In genomic region chr2:57111791-57112538, GRCm38 (mm10) we compare ENCODE assay signal across 9 mouse cellular contexts. TPM values are rescaled to one million over a fixed set of nuclear protein-coding genes. Genes with fewer than 3 reads are reported as not detected.
DNase-seq lines count a peak whose midpoint lies in the region; ATAC-seq lines count a peak whose summit lies in the region.
"Had no signal": no experiment of that assay in that cellular context is flagged by ENCODE, and none has a peak within 500 bp of the region (broad histone marks: within the 10 kb centered on the region; RNA-seq: fewer than 3 reads in every experiment).

No protein-coding gene starts in this region.

- H3K9ac ChIP-seq in limb, embryonic 12.5 days (replicated peaks), result no peak overlapping the region

- peak overlapping the region; percentile 56 for H3K4me3 ChIP-seq in megakaryocyte, embryonic 14.5 days (replicated peaks)
- peak overlapping the region; percentile 19 for H3K4me3 ChIP-seq in limb, embryonic 12.5 days (replicated peaks)

- WGBS in limb, embryonic 12.5 days, result 5% methylated on average over 38 of the region's 38 CpGs

- H3K36me3 ChIP-seq in megakaryocyte, embryonic 14.5 days (replicated peaks; ENCODE audit: low read length), result peaks cover 7% of the 10 kb centered on the region
- H3K36me3 ChIP-seq in limb, embryonic 12.5 days, result peaks cover 3% of the 10 kb centered on the region; the same call in 1 of the 2 replicates

- peaks cover 73% of the 10 kb centered on the region for H3K27me3 ChIP-seq in megakaryocyte, embryonic 14.5 days (replicated peaks)
- H3K27me3 ChIP-seq in limb, embryonic 12.5 days, result peaks cover 69% of the 10 kb centered on the region

- H3K4me2 ChIP-seq in limb, embryonic 12.5 days, result peak overlapping the region; percentile 39

- peak; percentile 20 for DNase-seq in embryo, embryonic 11 days
- no peak for DNase-seq in embryo, embryonic 10 days (ENCODE audit: low spot score)
- peak; percentile 28 for DNase-seq in retina, embryonic 14.5 days (ENCODE audit: low spot score)
- DNase-seq in spleen, adult 18-20 months, result no peak
- DNase-seq in thymus, postnatal 10 days (ENCODE audit: low spot score in 2 of 2), result no peak

- H3K4me1 ChIP-seq in megakaryocyte, embryonic 14.5 days, result peaks cover 34% of the 10 kb centered on the region
- peaks cover 34% of the 10 kb centered on the region for H3K4me1 ChIP-seq in limb, embryonic 12.5 days (replicated peaks)

- ATAC-seq in megakaryocyte, adult 5-6 weeks (ENCODE audit: poor library complexity, severe bottlenecking), result no peak
- ATAC-seq in limb, embryonic 12.5 days (ENCODE audit: insufficient number of reproducible peaks, insufficient read depth, low FRiP score, low TSS enrichment, low read depth), result no peak
- ATAC-seq: activated CD4-positive, CD25-positive, alpha-beta regulatory T cell, adult 4 months had no signal

- peaks cover 18% of the 10 kb centered on the region for H3K9me3 ChIP-seq in megakaryocyte, embryonic 14.5 days
- H3K9me3 ChIP-seq in limb, embryonic 12.5 days, result no peaks in the 10 kb centered on the region

- no peak overlapping the region for H3K27ac ChIP-seq in limb, embryonic 12.5 days

RNA-seq across cellular contexts. Expression of gene Nr4a2, which starts 11.8 kb away (rescaled TPM):
- 0.66 and 0.82 TPM in 2 replicates for polyA plus RNA-seq in megakaryocyte, embryonic 14.5 days (2012; ENCODE audit: insufficient read depth, low replicate concordance)
- total RNA-seq in megakaryocyte, adult 5-6 weeks (2015), result 1.9 and 6.6 TPM in 2 replicates
- total RNA-seq in megakaryocyte, adult 5-6 weeks (2017), result 1.7 and 1.8 TPM in 2 replicates
- polyA plus RNA-seq in limb, embryonic 12.5 days (2016; fragmentation: Nextera tagmentation; extraction: Ambion mirVana), result 7.0 and 7.9 TPM in 2 replicates

Comparison
In these comparisons a context has a peak if more than half of its experiments do, and no peak if none do; other contexts are left out.
1. DNase-seq: peak in embryo, embryonic 11 days (single experiment) and retina, embryonic 14.5 days (single experiment); none in embryo, embryonic 10 days (single experiment), spleen, adult 18-20 months (0 of 2) and thymus, postnatal 10 days (0 of 2).